Mouse (Mus musculus): ENCODE data around the gene Peg12.

- no peak for TF ChIP-seq CTCF (IDR thresholded peaks at IDR 0.05; ENCODE audit: low read depth)
- no peak for TF ChIP-seq EP300 (IDR thresholded peaks at IDR 0.05; ENCODE audit: low read depth)
Observed at GRCm38 (mm10) chr7:62419105-62419492, 45.2 kb downstream of the Peg12 start.
